Mouse (Mus musculus): ENCODE measurements at regions not wholly inside any gene's neighbourhood (a gene's known extent, or its start where the extent isn't known, plus 50 kb on each side); places are given as distances from the start of the nearest gene placed in this dataset.

- TF ChIP-seq CTCF (conservative IDR thresholded peaks at IDR 0.05; ENCODE audit: insufficient read depth, insufficient read length, low read depth, low read length): no peak
- TF ChIP-seq POLR2A (IDR thresholded peaks at IDR 0.05; ENCODE audit: low read depth, low read length): no peak
Observed at GRCm38 (mm10) chr9:42196552-42196951, 67.5 kb downstream of the Sc5d start.
